ENCODE assay signal across 29 mouse cellular contexts in genomic region chr6:30904033-30904432, GRCm38 (mm10). TPM values are rescaled to one million over a fixed set of nuclear protein-coding genes. Genes with fewer than 3 reads are reported as not detected.
DNase-seq lines count a peak whose midpoint lies in the region; ATAC-seq and TF ChIP-seq lines count a peak whose summit lies in the region.
"Had no signal": no experiment of that assay in that cellular context is flagged by ENCODE, and none has a peak within 500 bp of the region (broad histone marks: within the 10 kb centered on the region; RNA-seq: fewer than 3 reads in every experiment).

No protein-coding gene starts in this region.

- 19% methylated on average over 3 of the region's 3 CpGs for WGBS in kidney, postnatal 0 days
- 25% methylated on average over 3 of the region's 3 CpGs for WGBS in kidney, adult 2 months

- H3K9ac ChIP-seq in kidney, postnatal 0 days (ENCODE audit: low read depth, low read length): no peak overlapping the region
- H3K9ac ChIP-seq: embryonic facial prominence, embryonic 13.5 days; forebrain, embryonic 12.5 days; forebrain, embryonic 15.5 days; hindbrain, embryonic 12.5 days; hindbrain, embryonic 15.5 days had no signal

- intact Hi-C loops in gastrocnemius, adult 2 months (cut with DNase I): no loop called here

- H3K9me3 ChIP-seq in kidney, postnatal 0 days (replicated peaks; ENCODE audit: low read length): no peaks in the 10 kb centered on the region
- H3K9me3 ChIP-seq: embryonic facial prominence, embryonic 10.5 days; embryonic facial prominence, embryonic 13.5 days; forebrain, embryonic 12.5 days; forebrain, embryonic 15.5 days; G1E; hindbrain, embryonic 12.5 days; hindbrain, embryonic 15.5 days had no signal

- no peak overlapping the region for H3K4me2 ChIP-seq in kidney, postnatal 0 days (ENCODE audit: low read length)
- H3K4me2 ChIP-seq: embryonic facial prominence, embryonic 13.5 days; forebrain, embryonic 12.5 days; forebrain, embryonic 15.5 days; heart, embryonic 11.5 days; hindbrain, embryonic 12.5 days; hindbrain, embryonic 15.5 days had no signal

- no peaks in the 10 kb centered on the region for H3K27me3 ChIP-seq in kidney, postnatal 0 days (ENCODE audit: insufficient read depth, low read length)
- H3K27me3 ChIP-seq in kidney, adult 2 months (replicated peaks; ENCODE audit: control insufficient read depth, insufficient read depth, low read length): no peaks in the 10 kb centered on the region
- H3K27me3 ChIP-seq: CH12.LX; embryonic facial prominence, embryonic 13.5 days; forebrain, embryonic 12.5 days; forebrain, embryonic 15.5 days; hindbrain, embryonic 12.5 days; hindbrain, embryonic 15.5 days had no signal

- no peak overlapping the region for H3K27ac ChIP-seq in kidney, postnatal 0 days
- H3K27ac ChIP-seq in kidney, adult 2 months (ENCODE audit: insufficient read depth, low read depth, low read length): no peak overlapping the region
- H3K27ac ChIP-seq in gastrocnemius, adult 2 months: no peak overlapping the region
- H3K27ac ChIP-seq: embryonic facial prominence, embryonic 10.5 days; embryonic facial prominence, embryonic 13.5 days; forebrain, embryonic 12.5 days; forebrain, embryonic 15.5 days; hindbrain, embryonic 12.5 days; hindbrain, embryonic 15.5 days had no signal

- ATAC-seq in kidney, postnatal 0 days (replicated peaks; ENCODE audit: low FRiP score, low read depth): no peak
- ATAC-seq: activated CD4-positive, CD25-positive, alpha-beta regulatory T cell, adult 4 months; forebrain, embryonic 15.5 days had no signal

- no peak overlapping the region for H3K4me3 ChIP-seq in kidney, postnatal 0 days (replicated peaks; ENCODE audit: low read depth, low read length)
- no peak overlapping the region for H3K4me3 ChIP-seq in kidney, adult 2 months (ENCODE audit: insufficient read depth, low read depth, low read length)
- no peak overlapping the region for H3K4me3 ChIP-seq in gastrocnemius, adult 2 months
- H3K4me3 ChIP-seq: embryonic facial prominence, embryonic 10.5 days; embryonic facial prominence, embryonic 13.5 days; erythroblast, embryonic 14.5 days; forebrain, embryonic 12.5 days; forebrain, embryonic 15.5 days; hindbrain, embryonic 12.5 days; hindbrain, embryonic 15.5 days had no signal

- TF ChIP-seq POLR2A in kidney, adult 2 months (IDR thresholded peaks at IDR 0.05; ENCODE audit: low read depth, low read length): no peak

- TF ChIP-seq CTCF in kidney, postnatal 0 days (IDR thresholded peaks at IDR 0.05; ENCODE audit: low read depth): no peak
- TF ChIP-seq CTCF in kidney, adult 2 months (conservative IDR thresholded peaks at IDR 0.05; ENCODE audit: insufficient read depth, insufficient read length, low read depth, low read length): no peak
- no peak for TF ChIP-seq CTCF in gastrocnemius, adult 2 months (IDR thresholded peaks at IDR 0.05)

- H3K36me3 ChIP-seq in kidney, postnatal 0 days (ENCODE audit: insufficient read depth, low read length): no peaks in the 10 kb centered on the region
- no peaks in the 10 kb centered on the region for H3K36me3 ChIP-seq in kidney, adult 2 months (ENCODE audit: control insufficient read depth, insufficient read depth, low read length)
- H3K36me3 ChIP-seq: embryonic facial prominence, embryonic 10.5 days; embryonic facial prominence, embryonic 13.5 days; forebrain, embryonic 12.5 days; forebrain, embryonic 15.5 days; G1E; hindbrain, embryonic 12.5 days; hindbrain, embryonic 15.5 days had no signal

- DNase-seq in kidney, postnatal 0 days (ENCODE audit: low spot score): peak; percentile 76
- no peak for DNase-seq in kidney, adult 2 months
- DNase-seq in B cell, adult 2 months: peak; percentile 21
- peak; percentile 15 for DNase-seq in MEL-GATA-1-ER (ENCODE audit: extremely low read depth, low read depth)
- no peak for DNase-seq in right cerebral cortex, adult 18-20 months
- no peak for DNase-seq in gastrocnemius, adult 2 months
- DNase-seq: adrenal gland, adult 8-10 months; adrenal gland, postnatal 25 days; cerebellum, adult 11-12 months; cerebellum, adult 8-10 months; cerebellum, postnatal 10 days; cerebellum, postnatal 36 days; embryo, embryonic 11 days; gastrocnemius, postnatal 14 days; heart, adult 11 months had no signal

- H3K4me1 ChIP-seq in kidney, postnatal 0 days (replicated peaks; ENCODE audit: insufficient read depth, low read length): no peaks in the 10 kb centered on the region
- H3K4me1 ChIP-seq in kidney, adult 2 months (ENCODE audit: control insufficient read depth, insufficient read depth, low read length): no peaks in the 10 kb centered on the region
- H3K4me1 ChIP-seq: embryonic facial prominence, embryonic 13.5 days; hindbrain, embryonic 12.5 days had no signal

RNA-seq across cellular contexts. Expression of gene Copg2, which starts 7.4 kb away (rescaled TPM):
- 19.9 and 20.9 TPM in 2 replicates for polyA plus RNA-seq in kidney, postnatal 0 days (2015; fragmentation: Nextera tagmentation; extraction: Ambion mirVana)
- polyA plus RNA-seq in kidney, adult 2 months (2012; rRNA removed): 13.0 and 15.6 TPM in 2 replicates
- 10 to 100 TPM; 15.6 to 15.8 TPM for total RNA-seq in gastrocnemius, adult 2 months (2021)

RNA-seq across cellular contexts. Expression of gene Tsga13, which starts 11.3 kb away (rescaled TPM):
- 0.66 and 0.79 TPM in 2 replicates for polyA plus RNA-seq in kidney, postnatal 0 days (2015; fragmentation: Nextera tagmentation; extraction: Ambion mirVana)
- not detected in 2 replicates for polyA plus RNA-seq in kidney, adult 2 months (2012; rRNA removed)
- not detected for total RNA-seq in gastrocnemius, adult 2 months (2021)
- total RNA-seq: adrenal gland, adult 8-10 months; adrenal gland, postnatal 25 days; CH12.LX; G1E; gastrocnemius, postnatal 14 days; heart, adult 8-10 months; heart, postnatal 25 days; hematopoietic stem cell, adult 5-6 weeks had no signal
- polyA plus RNA-seq: activated CD4-positive, CD25-positive, alpha-beta regulatory T cell, adult 4 months; embryonic facial prominence, embryonic 10.5 days; embryonic facial prominence, embryonic 13.5 days; erythroblast, embryonic 14.5 days; G1E had no signal

RNA-seq across cellular contexts. Expression of gene Klf14, which starts 54.8 kb away (rescaled TPM):
- polyA plus RNA-seq in kidney, postnatal 0 days (2015; fragmentation: Nextera tagmentation; extraction: Ambion mirVana): 2.4 and 3.0 TPM in 2 replicates
- polyA plus RNA-seq in kidney, adult 2 months (2012; rRNA removed): not detected in 2 replicates
- under 1 TPM; 0.08 to 0.14 TPM for total RNA-seq in gastrocnemius, adult 2 months (2021)
- total RNA-seq: adrenal gland, postnatal 25 days; CH12.LX; G1E; hematopoietic stem cell, adult 5-6 weeks had no signal
- polyA plus RNA-seq: activated CD4-positive, CD25-positive, alpha-beta regulatory T cell, adult 4 months; erythroblast, embryonic 14.5 days; G1E had no signal

Comparison
In these comparisons a context has a peak if more than half of its experiments do, and no peak if none do; other contexts are left out.
1. DNase-seq: peak in kidney, postnatal 0 days (single experiment), B cell, adult 2 months (2 of 2) and MEL-GATA-1-ER (single experiment); none in kidney, adult 2 months (single experiment), right cerebral cortex, adult 18-20 months (single experiment) and gastrocnemius, adult 2 months (single experiment).